In genomic region chr2:153242156-153242555, GRCm38 (mm10) we compare ENCODE assay signal across 8 mouse cellular contexts. TPM values are rescaled to one million over a fixed set of nuclear protein-coding genes. Genes with fewer than 3 reads are reported as not detected.
DNase-seq lines count a peak whose midpoint lies in the region; ATAC-seq lines count a peak whose summit lies in the region.

No protein-coding gene starts in this region.

- no peaks in the 10 kb centered on the region for H3K27me3 ChIP-seq in heart, embryonic 16.5 days (ENCODE audit: control insufficient read depth, insufficient read depth, low read length)
- H3K27me3 ChIP-seq in hindbrain, embryonic 12.5 days = no peaks in the 10 kb centered on the region
- no peaks in the 10 kb centered on the region for H3K27me3 ChIP-seq in midbrain, embryonic 14.5 days (ENCODE audit: control insufficient read depth, insufficient read depth, low read length)

- no peaks in the 10 kb centered on the region for H3K9me3 ChIP-seq in heart, embryonic 16.5 days (replicated peaks; ENCODE audit: control insufficient read depth, low read length)
- H3K9me3 ChIP-seq in hindbrain, embryonic 12.5 days (replicated peaks) = no peaks in the 10 kb centered on the region
- H3K9me3 ChIP-seq in midbrain, embryonic 14.5 days (ENCODE audit: control insufficient read depth, low read length) = no peaks in the 10 kb centered on the region

- intact Hi-C loops in heart, postnatal 10 days (cut with DNase I) = loop anchor here (5.0 kb wide), 4 partner anchors 50 to 170 kb away; partner anchors contain the start of gene Kif3b

- WGBS in heart, embryonic 16.5 days = 63% methylated on average over 6 of the region's 6 CpGs
- 69% methylated on average over 6 of the region's 6 CpGs for WGBS in hindbrain, embryonic 12.5 days
- 65% methylated on average over 6 of the region's 6 CpGs for WGBS in midbrain, embryonic 14.5 days

- H3K27ac ChIP-seq in heart, embryonic 16.5 days (ENCODE audit: low read length) = no peak overlapping the region
- 0 out of 2 replicates have a peak overlapping the region, but pooled peaks have one; percentile 92 for H3K27ac ChIP-seq in hindbrain, embryonic 12.5 days
- H3K27ac ChIP-seq in midbrain, embryonic 14.5 days (replicated peaks; ENCODE audit: low read depth, low read length) = no peak overlapping the region

- peak overlapping the region; percentile 95 for H3K9ac ChIP-seq in heart, embryonic 16.5 days (ENCODE audit: low read length)
- H3K9ac ChIP-seq in hindbrain, embryonic 12.5 days = peak overlapping the region; percentile 97
- H3K9ac ChIP-seq in midbrain, embryonic 14.5 days (replicated peaks; ENCODE audit: low read length) = peak overlapping the region; percentile 99

- no peak for DNase-seq in heart, postnatal 10 days
- peak; percentile 42 to 44 for DNase-seq in adrenal gland, postnatal 36 days
- no peak for DNase-seq in midbrain, embryonic 14.5 days
- DNase-seq in frontal cortex, postnatal 25 days (ENCODE audit: low spot score in 2 of 2) = no peak
- DNase-seq in embryo, embryonic 10 days (ENCODE audit: low spot score) = no peak
- DNase-seq in urinary bladder, postnatal 14 days (ENCODE audit: low spot score) = no peak

- H3K4me2 ChIP-seq in heart, embryonic 16.5 days (ENCODE audit: low read depth, low read length) = peak overlapping the region; percentile 78
- H3K4me2 ChIP-seq in hindbrain, embryonic 12.5 days (replicated peaks) = peak overlapping the region; percentile 98
- H3K4me2 ChIP-seq in midbrain, embryonic 14.5 days (ENCODE audit: low read length) = peak overlapping the region; percentile 71

- ATAC-seq in heart, embryonic 16.5 days (replicated peaks; ENCODE audit: extremely low read depth, insufficient read depth, low FRiP score) = no peak
- ATAC-seq in hindbrain, embryonic 12.5 days (ENCODE audit: low FRiP score) = no peak
- ATAC-seq in midbrain, embryonic 14.5 days (ENCODE audit: low FRiP score, low TSS enrichment) = no peak

- H3K36me3 ChIP-seq in heart, embryonic 16.5 days (ENCODE audit: control insufficient read depth, insufficient read depth) = no peaks in the 10 kb centered on the region
- peaks cover 7% of the 10 kb centered on the region; the same call in 1 of the 2 replicates for H3K36me3 ChIP-seq in hindbrain, embryonic 12.5 days
- no peaks in the 10 kb centered on the region for H3K36me3 ChIP-seq in midbrain, embryonic 14.5 days (ENCODE audit: control insufficient read depth, insufficient read depth, low read length)

- H3K4me3 ChIP-seq in heart, embryonic 16.5 days (ENCODE audit: low read length) = peak overlapping the region; percentile 61
- H3K4me3 ChIP-seq in hindbrain, embryonic 12.5 days = peak overlapping the region; percentile 87
- peak overlapping the region; percentile 94 for H3K4me3 ChIP-seq in midbrain, embryonic 14.5 days (replicated peaks; ENCODE audit: low read depth, low read length)

- peaks cover 34% of the 10 kb centered on the region for H3K4me1 ChIP-seq in heart, embryonic 16.5 days (ENCODE audit: control insufficient read depth, insufficient read depth, low read length)
- H3K4me1 ChIP-seq in hindbrain, embryonic 12.5 days = peaks cover 37% of the 10 kb centered on the region
- H3K4me1 ChIP-seq in midbrain, embryonic 14.5 days (ENCODE audit: control insufficient read depth, insufficient read depth, low read length) = peaks cover 30% of the 10 kb centered on the region

RNA-seq across cellular contexts. Expression of gene Pofut1, which starts 0.8 kb away (rescaled TPM):
- polyA plus RNA-seq in heart, embryonic 16.5 days (2015; fragmentation: Nextera tagmentation; extraction: Ambion mirVana) = 3.7 and 4.0 TPM in 2 replicates
- total RNA-seq in heart, postnatal 10 days (2021) = 10 to 100 TPM; 19.2 to 22.5 TPM
- total RNA-seq in adrenal gland, postnatal 36 days (2021) = 10 to 100 TPM; 45.8 to 59.7 TPM
- polyA plus RNA-seq in hindbrain, embryonic 12.5 days (2016; fragmentation: Nextera tagmentation; extraction: Ambion mirVana) = 5.4 and 5.6 TPM in 2 replicates
- polyA plus RNA-seq in midbrain, embryonic 14.5 days (2014; fragmentation: Nextera tagmentation; extraction: Ambion mirVana) = 5.6 and 6.0 TPM in 2 replicates

RNA-seq across cellular contexts. Expression of gene Plagl2, which starts 0.9 kb away (rescaled TPM):
- 9.8 and 10.3 TPM in 2 replicates for polyA plus RNA-seq in heart, embryonic 16.5 days (2015; fragmentation: Nextera tagmentation; extraction: Ambion mirVana)
- 1 to 10 TPM; 5.7 to 7.8 TPM for total RNA-seq in heart, postnatal 10 days (2021)
- 10 to 100 TPM in 1 of 2 experiments, 1 to 10 TPM in 1; 9.5 to 10.4 TPM for total RNA-seq in adrenal gland, postnatal 36 days (2021)
- 15.5 and 19.0 TPM in 2 replicates for polyA plus RNA-seq in hindbrain, embryonic 12.5 days (2016; fragmentation: Nextera tagmentation; extraction: Ambion mirVana)
- 7.3 and 11.5 TPM in 2 replicates for polyA plus RNA-seq in midbrain, embryonic 14.5 days (2014; fragmentation: Nextera tagmentation; extraction: Ambion mirVana)

RNA-seq across cellular contexts. Expression of gene Tspyl3, which starts 16.9 kb away (rescaled TPM):
- 6.5 and 7.5 TPM in 2 replicates for polyA plus RNA-seq in heart, embryonic 16.5 days (2015; fragmentation: Nextera tagmentation; extraction: Ambion mirVana)
- total RNA-seq in heart, postnatal 10 days (2021) = 1 to 10 TPM; 3.0 to 3.2 TPM
- 1 to 10 TPM; 2.6 to 2.8 TPM for total RNA-seq in adrenal gland, postnatal 36 days (2021)
- 13.7 and 14.9 TPM in 2 replicates for polyA plus RNA-seq in hindbrain, embryonic 12.5 days (2016; fragmentation: Nextera tagmentation; extraction: Ambion mirVana)
- 30.2 and 37.5 TPM in 2 replicates for polyA plus RNA-seq in midbrain, embryonic 14.5 days (2014; fragmentation: Nextera tagmentation; extraction: Ambion mirVana)

RNA-seq across cellular contexts. Expression of gene Kif3b, which starts 49.1 kb away (rescaled TPM):
- polyA plus RNA-seq in heart, embryonic 16.5 days (2015; fragmentation: Nextera tagmentation; extraction: Ambion mirVana) = 5.4 and 6.2 TPM in 2 replicates
- total RNA-seq in heart, postnatal 10 days (2021) = 10 to 100 TPM; 11.3 to 12.9 TPM
- total RNA-seq in adrenal gland, postnatal 36 days (2021) = 10 to 100 TPM; 27.7 to 31.1 TPM
- 12.3 and 12.7 TPM in 2 replicates for polyA plus RNA-seq in hindbrain, embryonic 12.5 days (2016; fragmentation: Nextera tagmentation; extraction: Ambion mirVana)
- polyA plus RNA-seq in midbrain, embryonic 14.5 days (2014; fragmentation: Nextera tagmentation; extraction: Ambion mirVana) = 17.0 and 18.6 TPM in 2 replicates

Comparison
In these comparisons a context has a peak if more than half of its experiments do, and no peak if none do; other contexts are left out.
1. DNase-seq: peak in adrenal gland, postnatal 36 days (2 of 2); none in heart, postnatal 10 days (0 of 2), midbrain, embryonic 14.5 days (single experiment), frontal cortex, postnatal 25 days (0 of 2), embryo, embryonic 10 days (single experiment) and urinary bladder, postnatal 14 days (single experiment).
2. Peak in every context shown above with its lines, with median percentiles within 50 percentile points of each other: H3K4me2 ChIP-seq, H3K4me3 ChIP-seq and H3K9ac ChIP-seq.